Mouse (Mus musculus): Measurements from ENCODE around the gene D17Wsu92e. TPM values are rescaled to one million over a fixed set of nuclear protein-coding genes. Genes with fewer than 3 reads are reported as not detected.
"Not testable (repeated sequence)": the region's sequence is repeated elsewhere in the genome, so short reads cannot be mapped to it uniquely, and the experiment has no call there.

The D17Wsu92e gene
- 66.9 and 80.5 TPM in 2 replicates for polyA plus RNA-seq (2012)

GRCm38 (mm10) chr17:27820568-27821406, at the start of gene D17Wsu92e:
TSS of gene D17Wsu92e (minus strand) at chr17:27820648.
- TF ChIP-seq GATA1 (IDR thresholded peaks at IDR 0.05; ENCODE audit: low read length) = no peak

- no peak for TF ChIP-seq GATA1 (IDR thresholded peaks at IDR 0.05; ENCODE audit: low read length)
Measured at GRCm38 (mm10) chr17:27866737-27867136, 46.3 kb upstream of the D17Wsu92e start.

- TF ChIP-seq GATA1 (IDR thresholded peaks at IDR 0.05; ENCODE audit: low read length) = no peak
Measured at GRCm38 (mm10) chr17:27865461-27865860, 45.0 kb upstream of the D17Wsu92e start.

GRCm38 (mm10) chr17:27859131-27859530, 38.7 kb upstream of the D17Wsu92e start:
- no peak for TF ChIP-seq GATA1 (IDR thresholded peaks at IDR 0.05; ENCODE audit: low read length)

- no peak for TF ChIP-seq GATA1 (IDR thresholded peaks at IDR 0.05; ENCODE audit: low read length)
Measured at GRCm38 (mm10) chr17:27857649-27858475, 37.4 kb upstream of the D17Wsu92e start.

GRCm38 (mm10) chr17:27856798-27857648, 36.6 kb upstream of the D17Wsu92e start:
- TF ChIP-seq GATA1 (IDR thresholded peaks at IDR 0.05; ENCODE audit: low read length) = no peak

GRCm38 (mm10) chr17:27856265-27856797, 35.9 kb upstream of the D17Wsu92e start, which contains the start of gene Uhrf1bp1:
TSS of gene Uhrf1bp1 (plus strand) at chr17:27856441.
- no peak for TF ChIP-seq GATA1 (IDR thresholded peaks at IDR 0.05; ENCODE audit: low read length)

- TF ChIP-seq GATA1 (IDR thresholded peaks at IDR 0.05; ENCODE audit: low read length) = no peak
Measured at GRCm38 (mm10) chr17:27851076-27851475, 30.6 kb upstream of the D17Wsu92e start.

GRCm38 (mm10) chr17:27848351-27848750, 27.9 kb upstream of the D17Wsu92e start:
- TF ChIP-seq GATA1 (IDR thresholded peaks at IDR 0.05; ENCODE audit: low read length) = no peak

- no peak for TF ChIP-seq GATA1 (IDR thresholded peaks at IDR 0.05; ENCODE audit: low read length)
Measured at GRCm38 (mm10) chr17:27839469-27840252, 19.2 kb upstream of the D17Wsu92e start.

GRCm38 (mm10) chr17:27837850-27838249, 17.4 kb upstream of the D17Wsu92e start, which contains the start of gene Snrpc:
TSS of gene Snrpc (plus strand) at chr17:27838150.
- not testable (repeated sequence) for TF ChIP-seq GATA1 (IDR thresholded peaks at IDR 0.05; ENCODE audit: low read length)

- no peak for TF ChIP-seq GATA1 (IDR thresholded peaks at IDR 0.05; ENCODE audit: low read length)
Measured at GRCm38 (mm10) chr17:27830411-27830810, 10.0 kb upstream of the D17Wsu92e start.

GRCm38 (mm10) chr17:27827511-27827910, 7.1 kb upstream of the D17Wsu92e start:
- TF ChIP-seq GATA1 (IDR thresholded peaks at IDR 0.05; ENCODE audit: low read length) = no peak

- no peak for TF ChIP-seq GATA1 (IDR thresholded peaks at IDR 0.05; ENCODE audit: low read length)
Measured at GRCm38 (mm10) chr17:27826908-27827383, 6.5 kb upstream of the D17Wsu92e start.
